Mouse (Mus musculus) thymus, postnatal 14 days (tissue): ENCODE data around the gene Dab2ip.

Experiments used
- DNase-seq: peaks from one replicate; pipeline ENCODE4 v3.0.0; 2021

The Dab2ip gene

GRCm38 (mm10) chr2:35764328-35764727, 206.3 kb downstream of the Dab2ip start:
- DNase-seq = no peak

GRCm38 (mm10) chr2:35767834-35768537, 209.9 kb downstream of the Dab2ip start:
- DNase-seq = no peak

GRCm38 (mm10) chr2:35768538-35769238, 210.6 kb downstream of the Dab2ip start:
- DNase-seq = no peak

DNA sequence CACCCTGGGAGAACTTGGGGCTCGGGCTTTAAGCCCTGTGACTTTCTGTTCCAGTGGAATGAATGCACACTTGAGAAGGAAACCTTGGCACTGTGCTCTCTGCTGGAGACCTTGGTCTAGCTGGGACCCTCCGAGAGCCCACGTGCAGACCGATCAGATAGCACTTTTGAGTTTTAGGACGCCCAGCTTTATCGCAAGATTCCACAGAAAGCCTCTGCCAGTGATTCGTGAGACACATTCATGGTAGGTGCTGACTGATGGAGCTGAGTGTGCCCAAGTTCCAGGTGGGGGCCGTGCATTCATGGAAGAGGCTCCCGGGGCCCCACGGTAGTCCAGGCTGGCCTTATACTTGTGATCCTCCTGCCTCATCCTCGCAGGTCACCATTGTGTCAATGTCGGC, 211.3 kb downstream of the Dab2ip start:
- DNase-seq = no peak

DNA sequence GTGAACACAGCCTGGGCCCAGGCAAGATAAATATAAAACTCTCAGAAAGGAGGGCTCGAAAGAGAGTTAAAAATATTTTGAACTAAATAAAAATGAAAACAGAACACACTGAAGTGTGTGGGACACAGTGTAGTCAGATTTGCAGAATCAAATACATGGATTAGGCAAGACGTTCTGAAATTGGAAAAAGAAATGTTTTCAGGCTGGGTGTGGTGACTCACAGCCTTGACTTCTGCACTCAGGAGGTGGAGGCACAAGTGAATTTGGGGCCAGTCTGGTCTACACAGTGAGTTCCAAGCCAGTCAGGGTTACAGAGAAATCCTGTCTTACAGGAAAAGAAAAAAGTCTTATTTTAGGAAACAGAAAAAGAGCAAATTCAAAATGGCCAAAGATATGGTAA, 212.5 kb downstream of the Dab2ip start:
- no peak for DNase-seq

GRCm38 (mm10) chr2:35775651-35776055, 217.6 kb downstream of the Dab2ip start:
- no peak for DNase-seq

DNA sequence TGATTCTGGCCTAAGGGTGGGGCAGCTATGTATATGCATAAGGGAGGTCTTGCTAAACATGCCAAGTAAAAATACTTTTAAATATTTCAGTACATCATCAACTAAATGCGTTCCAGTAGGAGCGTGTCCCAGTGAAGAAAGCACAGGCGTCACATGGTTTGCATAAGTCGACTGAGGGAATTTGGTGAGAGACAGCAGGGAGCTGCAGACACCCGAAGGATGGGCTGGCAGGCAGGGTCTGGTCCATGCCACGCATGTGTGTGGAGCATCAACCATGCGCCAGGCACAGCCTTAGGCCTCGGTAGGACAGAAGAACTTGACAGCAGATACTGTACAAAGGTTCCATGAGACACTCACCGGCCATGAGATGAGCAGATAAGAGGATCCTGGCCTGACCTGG, 218.9 kb downstream of the Dab2ip start:
- no peak for DNase-seq

DNA sequence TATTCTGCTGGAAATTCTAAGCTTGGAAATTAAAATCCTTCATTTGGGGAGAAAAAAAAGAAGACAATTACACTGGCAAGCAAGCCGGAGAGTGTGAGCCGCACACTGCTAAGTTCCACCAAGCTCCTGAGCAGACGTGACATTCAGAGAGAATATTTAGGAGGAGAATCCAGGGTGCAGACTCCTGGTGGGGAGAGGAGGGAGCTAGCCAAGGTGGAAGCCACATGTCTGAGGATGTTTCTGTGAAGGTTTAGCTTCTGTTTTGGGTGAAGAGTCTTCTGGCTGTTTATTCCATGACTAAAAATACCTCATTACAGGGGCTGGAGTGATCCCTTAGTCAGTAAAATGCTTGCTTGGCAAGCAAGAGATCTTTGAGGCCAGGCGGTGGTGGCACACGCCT, 221.2 kb downstream of the Dab2ip start:
- no peak for DNase-seq
